Mouse (Mus musculus): Measurements from ENCODE around the gene Adgrf1. TPM values are rescaled to one million over a fixed set of nuclear protein-coding genes. Genes with fewer than 3 reads are reported as not detected.
"Not testable (repeated sequence)": the region's sequence is repeated elsewhere in the genome, so short reads cannot be mapped to it uniquely, and the experiment has no call there.

Gene Adgrf1
- polyA plus RNA-seq, 1 experiment from 2014 or later, result 0.06 TPM

DNA sequence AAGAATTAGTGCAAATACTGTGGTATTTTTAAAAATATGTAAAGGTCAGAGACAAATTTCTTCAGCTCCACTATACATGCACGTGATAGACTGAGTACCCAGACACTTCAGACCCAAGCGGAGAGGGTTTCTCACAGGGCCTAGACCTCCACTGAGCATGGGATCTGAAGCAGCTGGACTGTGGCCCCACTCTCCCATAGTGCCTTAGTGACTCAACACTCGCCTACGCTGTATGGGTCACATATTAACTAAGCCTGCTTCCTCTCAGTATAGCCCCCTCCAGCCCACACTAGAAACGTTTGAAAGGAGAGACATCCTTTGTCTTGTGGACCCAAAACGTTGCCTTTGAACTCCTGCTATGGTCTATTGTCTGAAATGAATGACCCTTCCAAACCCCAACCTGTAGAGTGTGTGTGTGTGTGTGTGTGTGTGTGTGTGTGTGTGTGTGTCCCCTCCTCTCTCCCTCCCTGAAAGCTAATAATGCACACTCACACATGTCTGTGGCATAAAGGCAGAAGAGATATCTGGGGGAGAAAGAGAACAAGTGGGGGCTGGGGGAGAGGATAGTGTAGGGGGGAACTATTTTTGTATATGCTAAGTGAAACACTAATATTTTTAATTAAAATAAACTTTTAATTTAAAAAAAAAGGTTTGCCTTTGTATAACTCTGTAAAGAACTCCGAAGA is 56.0 kb downstream of the Adgrf1 start:
- Histone ChIP-seq H3K4me3 (ENCODE audit: inconsistent target) (no peak overlapping the region), H3K79me2 (ENCODE audit: inconsistent target) (no peaks in the 10 kb centered on the region), H3K27ac (no peak overlapping the region), H3K36me3 (ENCODE audit: inconsistent target) (no peaks in the 10 kb centered on the region)
- WGBS (ENCODE audit: missing documents), result 65% methylated on average over 7 of the region's 7 CpGs

DNA sequence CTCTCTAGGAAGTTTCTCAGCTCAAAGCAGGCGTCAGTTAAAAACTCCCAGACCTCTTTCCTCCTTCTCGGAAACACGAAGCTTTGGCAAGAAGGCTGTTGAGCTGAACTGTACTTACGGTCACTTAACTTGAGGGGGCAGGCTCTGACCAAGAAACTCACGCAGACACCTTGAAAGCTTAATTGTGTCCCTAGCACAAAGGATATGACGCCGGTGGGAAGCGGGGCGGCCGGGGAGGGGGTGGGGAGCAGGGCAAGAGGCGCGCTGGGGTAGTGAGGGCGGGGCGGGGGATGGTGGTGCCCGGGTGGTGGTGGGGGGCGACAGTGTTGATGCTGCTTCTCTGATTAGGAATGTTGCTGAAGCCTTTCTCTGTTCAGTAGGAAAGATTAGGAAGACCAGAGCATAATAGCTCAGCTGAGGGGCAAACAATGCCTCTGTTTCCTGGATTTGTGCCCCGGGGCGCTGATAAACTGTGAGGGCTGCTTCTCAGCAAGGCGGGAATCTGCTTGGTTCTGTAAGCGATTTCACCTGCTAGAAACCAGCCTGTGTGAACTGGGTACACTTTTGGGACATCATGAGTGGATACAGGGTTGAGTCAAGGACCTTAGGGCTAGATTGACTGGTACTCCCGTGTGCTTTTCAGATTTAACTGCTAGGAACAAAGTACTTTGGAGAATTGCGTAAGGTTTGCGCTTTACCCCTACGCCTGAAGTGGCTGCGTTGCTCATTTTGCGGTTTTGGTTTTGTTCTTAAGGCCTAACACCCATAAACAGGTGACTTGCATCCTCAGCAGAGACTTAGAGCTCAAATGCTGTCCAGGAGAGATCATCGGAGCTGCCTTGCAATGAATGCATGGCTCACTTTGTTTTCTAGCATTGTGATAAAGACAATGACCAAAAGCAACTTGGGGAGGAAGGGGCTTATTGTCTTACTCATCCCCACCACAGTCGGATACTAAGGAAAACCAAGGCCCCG is 56.9 kb downstream of the Adgrf1 start:
- Histone ChIP-seq H3K4me3 (ENCODE audit: inconsistent target) (no peak overlapping the region), H3K36me3 (ENCODE audit: inconsistent target) (no peaks in the 10 kb centered on the region), H3K79me2 (ENCODE audit: inconsistent target) (no peaks in the 10 kb centered on the region), H3K27ac (peak overlapping the region; percentile 43)
- WGBS (ENCODE audit: missing documents), result 9% methylated on average over 29 of the region's 29 CpGs

- H3K36me3 ChIP-seq (ENCODE audit: inconsistent target), result no peaks in the 10 kb centered on the region
- H3K4me3 ChIP-seq (ENCODE audit: inconsistent target), result no peak overlapping the region
- H3K79me2 ChIP-seq (ENCODE audit: inconsistent target), result no peaks in the 10 kb centered on the region
- peak overlapping the region; percentile 12; the same call in 1 of the 2 replicates for H3K27ac ChIP-seq
- WGBS (ENCODE audit: missing documents), result 54% methylated on average over 4 of the region's 6 CpGs
Observed at GRCm38 (mm10) chr17:43327810-43328209, 57.7 kb downstream of the Adgrf1 start.

DNA sequence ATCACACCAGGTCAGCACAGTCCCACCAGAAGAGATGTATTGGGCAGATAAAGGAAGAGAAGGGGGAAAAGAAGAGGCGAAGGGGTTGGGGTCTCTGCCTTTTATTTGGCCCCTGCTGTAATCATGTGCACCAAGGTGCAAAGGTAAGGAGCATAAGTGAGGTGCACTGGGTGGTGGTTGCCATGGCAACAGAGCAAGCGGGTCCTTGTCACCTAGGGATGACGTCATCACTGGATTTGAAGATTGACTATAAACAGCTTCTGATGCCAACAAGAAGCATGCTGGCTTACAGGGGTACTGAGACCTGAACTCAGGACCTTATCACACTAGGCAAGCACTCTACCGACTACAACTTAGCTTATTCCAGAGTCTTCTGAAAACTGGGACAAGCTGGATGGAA is 59.1 kb downstream of the Adgrf1 start:
- no peak overlapping the region for H3K4me3 ChIP-seq (ENCODE audit: inconsistent target)
- WGBS (ENCODE audit: missing documents), result 97% methylated on average over 4 of the region's 4 CpGs
- no peaks in the 10 kb centered on the region for H3K79me2 ChIP-seq (ENCODE audit: inconsistent target)
- H3K36me3 ChIP-seq (ENCODE audit: inconsistent target), result no peaks in the 10 kb centered on the region
- H3K27ac ChIP-seq, result no peak overlapping the region

GRCm38 (mm10) chr17:43329761-43330183 is 59.6 kb downstream of the Adgrf1 start:
- Histone ChIP-seq H3K36me3 (ENCODE audit: inconsistent target) (no peaks in the 10 kb centered on the region), H3K79me2 (ENCODE audit: inconsistent target) (no peaks in the 10 kb centered on the region), H3K4me3 (ENCODE audit: inconsistent target) (no peak overlapping the region), H3K27ac (no peak overlapping the region)
- WGBS (ENCODE audit: missing documents), result 94% methylated on average over 7 of the region's 7 CpGs

- H3K27ac ChIP-seq, result peak overlapping the region; percentile 46
Observed at GRCm38 (mm10) chr17:43332686-43333085, 62.6 kb downstream of the Adgrf1 start.

DNA sequence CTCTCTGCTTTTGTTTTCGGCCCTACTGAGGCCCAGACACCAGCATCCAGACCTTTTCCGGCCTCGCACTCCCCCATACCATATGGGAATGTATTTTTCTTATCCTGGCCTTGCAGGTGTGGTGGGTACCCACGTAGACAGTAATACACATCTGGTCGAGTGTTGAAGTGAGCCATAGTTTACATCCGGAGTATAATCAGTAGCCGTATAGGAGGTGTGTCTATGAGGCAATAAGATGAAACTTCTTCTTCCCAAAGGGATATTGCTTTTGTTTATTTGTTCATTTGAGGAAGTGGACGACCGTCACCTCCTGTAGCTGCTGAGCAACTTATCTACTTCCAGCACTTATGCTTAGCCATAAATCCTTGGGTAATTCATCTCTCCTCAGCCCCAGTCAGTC is 63.9 kb downstream of the Adgrf1 start:
- Histone ChIP-seq H3K79me2 (ENCODE audit: inconsistent target) (no peaks in the 10 kb centered on the region), H3K36me3 (ENCODE audit: inconsistent target) (no peaks in the 10 kb centered on the region), H3K4me3 (ENCODE audit: inconsistent target) (no peak overlapping the region), H3K27ac (no peak overlapping the region)
- WGBS (ENCODE audit: missing documents), result 40% methylated on average over 9 of the region's 9 CpGs

More at GRCm38 (mm10) chr17:43332686-43333085, 62.6 kb downstream of the Adgrf1 start:
- Histone ChIP-seq H3K79me2 (ENCODE audit: inconsistent target) (no peaks in the 10 kb centered on the region), H3K36me3 (ENCODE audit: inconsistent target) (no peaks in the 10 kb centered on the region), H3K4me3 (ENCODE audit: inconsistent target) (no peak overlapping the region)
- 19% methylated on average over 5 of the region's 5 CpGs for WGBS (ENCODE audit: missing documents)

- Histone ChIP-seq H3K27ac (no peak overlapping the region), H3K36me3 (ENCODE audit: inconsistent target) (no peaks in the 10 kb centered on the region), H3K79me2 (ENCODE audit: inconsistent target) (no peaks in the 10 kb centered on the region), H3K4me3 (ENCODE audit: inconsistent target) (no peak overlapping the region)
- 84% methylated on average over 2 of the region's 2 CpGs for WGBS (ENCODE audit: missing documents)
Observed at GRCm38 (mm10) chr17:43337643-43338042, 67.5 kb downstream of the Adgrf1 start.

GRCm38 (mm10) chr17:43338279-43338678 is 68.2 kb downstream of the Adgrf1 start:
- WGBS (ENCODE audit: missing documents), result 65% methylated on average over 3 of the region's 3 CpGs
- H3K36me3 ChIP-seq (ENCODE audit: inconsistent target), result no peaks in the 10 kb centered on the region
- H3K4me3 ChIP-seq (ENCODE audit: inconsistent target), result no peak overlapping the region
- no peaks in the 10 kb centered on the region for H3K79me2 ChIP-seq (ENCODE audit: inconsistent target)
- H3K27ac ChIP-seq, result no peak overlapping the region

- WGBS (ENCODE audit: missing documents), result 100% methylated on average over 1 of the region's 2 CpGs
- not testable (repeated sequence) for H3K79me2 ChIP-seq (ENCODE audit: inconsistent target)
Observed at GRCm38 (mm10) chr17:43346499-43346898, 76.4 kb downstream of the Adgrf1 start.

DNA sequence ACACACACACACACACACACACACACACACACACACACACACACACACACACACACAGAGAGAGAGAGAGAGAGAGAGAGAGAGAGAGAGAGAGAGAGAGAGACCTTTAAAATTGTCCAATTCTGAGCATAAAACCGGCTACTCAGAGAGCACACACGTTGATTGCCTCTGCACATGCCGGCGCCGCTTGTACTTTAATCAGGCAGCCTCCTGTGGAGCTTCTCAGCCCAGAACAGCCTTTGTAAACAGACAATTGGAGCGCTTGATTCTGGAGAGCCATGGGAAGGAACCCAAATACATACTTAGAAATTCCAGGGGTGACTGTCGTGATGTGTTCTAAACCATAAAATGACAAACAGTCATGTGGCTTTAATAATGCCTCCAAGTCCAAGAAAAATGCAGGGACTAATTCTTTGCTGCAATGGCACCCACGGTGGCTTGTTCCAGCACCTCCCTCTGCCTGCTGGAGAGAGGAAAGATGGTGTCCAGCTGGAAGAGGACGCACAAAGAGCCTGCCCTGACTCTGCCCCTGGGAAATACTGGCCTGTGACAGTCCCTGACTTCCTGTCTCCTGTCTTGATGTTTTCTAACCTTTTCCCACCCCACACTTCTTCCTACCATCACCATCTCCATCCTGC is 87.9 kb downstream of the Adgrf1 start:
- Histone ChIP-seq H3K79me2 (ENCODE audit: inconsistent target) (no peaks in the 10 kb centered on the region), H3K36me3 (ENCODE audit: inconsistent target) (no peaks in the 10 kb centered on the region), H3K27ac (no peak overlapping the region), H3K4me3 (ENCODE audit: inconsistent target) (no peak overlapping the region)
- WGBS (ENCODE audit: missing documents), result 62% methylated on average over 8 of the region's 9 CpGs

More at GRCm38 (mm10) chr17:43346499-43346898, 76.4 kb downstream of the Adgrf1 start:
- not testable (repeated sequence) for H3K27ac ChIP-seq; H3K4me3 ChIP-seq (ENCODE audit: inconsistent target); H3K36me3 ChIP-seq (ENCODE audit: inconsistent target)

- 17% methylated on average over 16 of the region's 16 CpGs for WGBS (ENCODE audit: missing documents)
- no peak within 1 kb of the TSS for H3K27ac ChIP-seq
- H3K36me3 ChIP-seq (ENCODE audit: inconsistent target), result no peaks in the 10 kb centered on the region
- H3K4me3 ChIP-seq (ENCODE audit: inconsistent target), result no peak within 1 kb of the TSS
- no peaks in the 10 kb centered on the region for H3K79me2 ChIP-seq (ENCODE audit: inconsistent target)
Observed at GRCm38 (mm10) chr17:43359826-43360619, 89.9 kb downstream of the Adgrf1 start, which contains the start of gene Adgrf5. Gene Adgrf5 (plus strand): TSS chr17:43360451.

- Histone ChIP-seq H3K79me2 (ENCODE audit: inconsistent target) (no peaks in the 10 kb centered on the region), H3K4me3 (ENCODE audit: inconsistent target) (no peak overlapping the region), H3K27ac (no peak overlapping the region), H3K36me3 (ENCODE audit: inconsistent target) (no peaks in the 10 kb centered on the region)
- 34% methylated on average over 11 of the region's 11 CpGs for WGBS (ENCODE audit: missing documents)
Observed at GRCm38 (mm10) chr17:43361021-43361420, 90.9 kb downstream of the Adgrf1 start.

DNA sequence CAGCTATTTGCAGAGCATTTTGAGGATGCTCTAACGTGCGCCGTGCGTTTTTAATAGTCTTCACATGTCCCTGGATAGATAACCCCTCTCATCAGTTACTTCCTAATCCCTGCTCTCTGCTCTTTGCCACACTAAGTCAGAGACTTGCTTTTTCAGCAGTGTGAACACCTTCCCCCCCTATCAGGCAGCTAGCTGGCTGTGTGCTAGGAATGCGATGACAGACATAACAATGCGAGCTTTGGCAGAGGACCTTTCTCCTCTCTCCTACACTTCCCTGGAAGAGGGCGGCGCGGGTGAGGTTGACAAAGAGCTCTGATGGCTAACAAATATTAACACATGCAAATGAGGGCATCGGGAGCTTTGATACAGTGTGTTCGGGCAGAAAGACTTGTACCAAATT is 92.2 kb downstream of the Adgrf1 start:
- 76% methylated on average over 11 of the region's 11 CpGs for whole genome bisulfite sequencing (ENCODE audit: missing documents)
- no peaks in the 10 kb centered on the region for H3K79me2 ChIP-seq (ENCODE audit: inconsistent target)
- H3K4me3 ChIP-seq (ENCODE audit: inconsistent target), result no peak overlapping the region

More for the DNA sequence above, 92.2 kb downstream of the Adgrf1 start:
- Histone ChIP-seq H3K27ac (no peak overlapping the region), H3K36me3 (ENCODE audit: inconsistent target) (no peaks in the 10 kb centered on the region)
